Mouse (Mus musculus): ENCODE measurements around the gene Zbed6. TPM values are rescaled to one million over a fixed set of nuclear protein-coding genes. Genes with fewer than 3 reads are reported as not detected.

Zbed6 gene
- polyA plus RNA-seq, 1 experiment from 2014 or later: not detected

DNA sequence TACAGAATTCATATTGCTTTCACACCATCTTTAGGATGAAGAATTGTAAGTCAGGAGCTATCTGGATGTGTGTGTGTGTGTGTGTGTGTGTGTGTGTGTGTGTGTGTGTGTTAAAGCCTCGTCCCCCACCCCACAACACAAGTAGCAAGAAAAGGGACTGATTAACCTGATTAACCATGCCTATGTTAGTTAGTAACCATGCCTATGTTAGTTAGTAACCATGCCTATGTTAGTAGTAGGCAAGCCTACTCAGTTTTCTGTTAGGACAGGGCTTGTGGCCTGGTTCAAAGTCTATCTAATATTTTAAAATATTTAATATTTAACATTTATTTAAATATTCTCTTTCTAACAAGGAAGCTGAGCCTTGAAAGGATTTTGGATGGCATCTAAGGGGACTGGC, 49.2 kb downstream of the Zbed6 start:
- ATAC-seq (ENCODE audit: low read depth): no peak
- peaks cover 18% of the 10 kb centered on the region for H3K36me3 ChIP-seq (ENCODE audit: control insufficient read depth, insufficient read depth)
- peaks cover 4% of the 10 kb centered on the region for H3K4me1 ChIP-seq (ENCODE audit: control insufficient read depth, low read depth, low read length)
- no peaks in the 10 kb centered on the region for H3K9me3 ChIP-seq (replicated peaks; ENCODE audit: control insufficient read depth, low read length)
- H3K4me3 ChIP-seq (ENCODE audit: low read depth, low read length): no peak overlapping the region
- no peak overlapping the region for H3K9ac ChIP-seq (ENCODE audit: low read depth, low read length)
- 67% methylated on average over 1 of the region's 1 CpGs for WGBS (ENCODE audit: insufficient replicate concordance)
- no peaks in the 10 kb centered on the region for H3K27me3 ChIP-seq (ENCODE audit: control insufficient read depth, insufficient read depth, low read depth, low read length)
- no peak overlapping the region for H3K4me2 ChIP-seq (ENCODE audit: low read depth, low read length)
- H3K27ac ChIP-seq (ENCODE audit: low read length): no peak overlapping the region

DNA sequence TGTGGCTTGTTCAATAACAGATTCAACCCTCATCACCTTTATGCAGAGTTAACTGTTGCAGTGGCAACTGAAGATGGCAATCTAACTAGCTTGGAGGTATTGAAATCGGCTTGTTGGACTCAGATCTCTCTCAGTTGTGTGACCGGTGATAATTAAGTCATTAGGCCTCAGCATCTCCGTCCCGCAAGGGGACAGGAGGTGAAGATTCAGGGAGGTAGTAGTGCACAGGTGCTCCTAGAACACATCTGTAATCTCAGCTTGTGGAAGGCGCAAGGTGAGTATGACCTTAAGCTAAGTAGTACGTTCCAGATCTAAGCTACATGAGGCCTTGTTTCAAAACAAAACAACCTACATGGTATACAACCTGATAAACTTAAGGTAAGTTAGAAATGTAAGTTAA, 50.1 kb downstream of the Zbed6 start:
- Histone ChIP-seq H3K36me3 (ENCODE audit: control insufficient read depth, insufficient read depth) (peaks cover 25% of the 10 kb centered on the region), H3K9me3 (replicated peaks; ENCODE audit: control insufficient read depth, low read length) (no peaks in the 10 kb centered on the region), H3K27me3 (ENCODE audit: control insufficient read depth, insufficient read depth, low read depth, low read length) (no peaks in the 10 kb centered on the region), H3K9ac (ENCODE audit: low read depth, low read length) (0 out of 2 replicates have a peak overlapping the region, but pooled peaks have one; percentile 32), H3K4me1 (ENCODE audit: control insufficient read depth, low read depth, low read length) (peaks cover 4% of the 10 kb centered on the region), H3K27ac (ENCODE audit: low read length) (no peak overlapping the region), H3K4me2 (ENCODE audit: low read depth, low read length) (peak overlapping the region; percentile 45; the same call in 1 of the 2 replicates), H3K4me3 (ENCODE audit: low read depth, low read length) (peak overlapping the region; percentile 94)
- WGBS (ENCODE audit: insufficient replicate concordance): 48% methylated on average over 6 of the region's 6 CpGs
- no peak for ATAC-seq (ENCODE audit: low read depth)

- Histone ChIP-seq H3K4me3 (ENCODE audit: low read depth, low read length) (peak within 1 kb of the TSS; percentile 94), H3K27me3 (ENCODE audit: control insufficient read depth, insufficient read depth, low read depth, low read length) (no peaks in the 10 kb centered on the region), H3K36me3 (ENCODE audit: control insufficient read depth, insufficient read depth) (peaks cover 32% of the 10 kb centered on the region), H3K9me3 (replicated peaks; ENCODE audit: control insufficient read depth, low read length) (no peaks in the 10 kb centered on the region), H3K27ac (ENCODE audit: low read length) (peak within 1 kb of the TSS; percentile 92), H3K4me1 (ENCODE audit: control insufficient read depth, low read depth, low read length) (peaks cover 6% of the 10 kb centered on the region), H3K4me2 (ENCODE audit: low read depth, low read length) (peak within 1 kb of the TSS; percentile 75), H3K9ac (ENCODE audit: low read depth, low read length) (peak within 1 kb of the TSS; percentile 90)
- peak; percentile 97 for ATAC-seq (ENCODE audit: low read depth)
- under 1% methylated on average over 73 of the region's 73 CpGs for WGBS (ENCODE audit: insufficient replicate concordance)
These were observed 50.7 kb downstream of the Zbed6 start, which contains the start of gene Snrpe for GRCm38 (mm10) chr1:133609771-133610502. TSS of gene Snrpe (minus strand) at chr1:133610291.

Other genes with a start within 250 kb of the Zbed6 start
- gene Sox13, start 236.5 kb downstream of the Zbed6 start, polyA plus RNA-seq (2015; fragmentation: Nextera tagmentation; extraction: Ambion mirVana): 1.4 and 1.7 TPM in 2 replicates
- gene Snrpe, start 50.6 kb downstream of the Zbed6 start, polyA plus RNA-seq (2015; fragmentation: Nextera tagmentation; extraction: Ambion mirVana): 275 and 323 TPM in 2 replicates
- gene Gm38394, start 433 bp upstream of the Zbed6 start, polyA plus RNA-seq (2015; fragmentation: Nextera tagmentation; extraction: Ambion mirVana): 1.4 TPM in 2 replicates
- 0.51 and 0.78 TPM in 2 replicates for gene Lax1, start 29.2 kb upstream of the Zbed6 start, polyA plus RNA-seq (2015; fragmentation: Nextera tagmentation; extraction: Ambion mirVana)
- gene Atp2b4, start 140.2 kb upstream of the Zbed6 start, polyA plus RNA-seq (2015; fragmentation: Nextera tagmentation; extraction: Ambion mirVana): 32.0 and 34.8 TPM in 2 replicates
- gene Optc, start 247.1 kb upstream of the Zbed6 start, polyA plus RNA-seq (2015; fragmentation: Nextera tagmentation; extraction: Ambion mirVana): 0.09 and 0.14 TPM in 2 replicates

Data from liver, embryonic 16.5 days (tissue).